Mouse (Mus musculus) lung, adult 18-20 months (tissue): ENCODE data around the gene Snai1.
A peak's percentile ranks its signal among the peaks of the same experiment; 100 is the strongest.

Experiments used
- DNase-seq, 2 experiments: peaks; one replicate each; pipeline ENCODE4 v3.0.0; 2022; ENCODE audit warnings: mixed read lengths in 2 of 2

Snai1 gene

GRCm38 (mm10) chr2:167537476-167538297 lies at the start of gene Snai1:
TSS of gene Snai1 (plus strand) at chr2:167538195.
- DNase-seq = peak; percentile 94 to 95

GRCm38 (mm10) chr2:167490813-167491525 lies 47.0 kb upstream of the Snai1 start:
- no peak for DNase-seq

GRCm38 (mm10) chr2:167491757-167492708 lies 46.0 kb upstream of the Snai1 start, which contains the start of gene Rnf114:
TSS of gene Rnf114 (plus strand) at chr2:167492645.
- peak; percentile 45 to 47 for DNase-seq

GRCm38 (mm10) chr2:167492713-167493636 lies 45.0 kb upstream of the Snai1 start, which contains the start of gene Spata2:
TSS of gene Spata2 (minus strand) at chr2:167492887.
- peak; percentile 94 to 95 for DNase-seq

GRCm38 (mm10) chr2:167496437-167496836 lies 41.6 kb upstream of the Snai1 start:
- no peak for DNase-seq

- DNase-seq = peak; percentile 53 to 56
Observed at GRCm38 (mm10) chr2:167497272-167497671, 40.7 kb upstream of the Snai1 start.

GRCm38 (mm10) chr2:167502554-167503252 lies 35.3 kb upstream of the Snai1 start:
- DNase-seq = no peak

- peak; percentile 83 to 89 for DNase-seq
Observed at GRCm38 (mm10) chr2:167503253-167503895, 34.6 kb upstream of the Snai1 start.

- peak; percentile 71 to 80 for DNase-seq
Observed at GRCm38 (mm10) chr2:167503896-167504349, 34.1 kb upstream of the Snai1 start.

GRCm38 (mm10) chr2:167505127-167505526 lies 32.9 kb upstream of the Snai1 start:
- peak; percentile 72 to 83 for DNase-seq

GRCm38 (mm10) chr2:167506546-167507260 lies 31.3 kb upstream of the Snai1 start:
- DNase-seq = no peak

GRCm38 (mm10) chr2:167507719-167508385 lies 30.1 kb upstream of the Snai1 start:
- peak in 1 of 2 experiments; percentile 51 for DNase-seq

GRCm38 (mm10) chr2:167508569-167508968 lies 29.4 kb upstream of the Snai1 start:
- DNase-seq = no peak

- no peak for DNase-seq
Observed at GRCm38 (mm10) chr2:167510485-167510884, 27.5 kb upstream of the Snai1 start.

GRCm38 (mm10) chr2:167512365-167512764 lies 25.6 kb upstream of the Snai1 start:
- no peak for DNase-seq

GRCm38 (mm10) chr2:167512970-167513369 lies 25.0 kb upstream of the Snai1 start:
- DNase-seq = no peak

GRCm38 (mm10) chr2:167514641-167515040 lies 23.4 kb upstream of the Snai1 start:
- DNase-seq = no peak

GRCm38 (mm10) chr2:167515688-167516087 lies 22.3 kb upstream of the Snai1 start:
- no peak for DNase-seq
